Mouse (Mus musculus) liver, adult 10 weeks (tissue): ENCODE data around the gene Mrpl32. TPM values are rescaled to one million over a fixed set of nuclear protein-coding genes. Genes with fewer than 3 reads are reported as not detected.

Source experiments
- polyA plus RNA-seq: library from polyadenylated mRNA; stranded (reverse); fragments of 350-450 nt; fragmentation: Illumina TruSeq; extraction: RNeasy Lipid Tissue Mini Kit (QIAGEN cat#74804); gene quantifications from one replicate; pipeline ENCODE4 v1.2.3, GENCODE M21; 2014; ENCODE audit warnings: low read depth, low replicate concordance

Mrpl32 gene
- 113 TPM for polyA plus RNA-seq

DNA sequence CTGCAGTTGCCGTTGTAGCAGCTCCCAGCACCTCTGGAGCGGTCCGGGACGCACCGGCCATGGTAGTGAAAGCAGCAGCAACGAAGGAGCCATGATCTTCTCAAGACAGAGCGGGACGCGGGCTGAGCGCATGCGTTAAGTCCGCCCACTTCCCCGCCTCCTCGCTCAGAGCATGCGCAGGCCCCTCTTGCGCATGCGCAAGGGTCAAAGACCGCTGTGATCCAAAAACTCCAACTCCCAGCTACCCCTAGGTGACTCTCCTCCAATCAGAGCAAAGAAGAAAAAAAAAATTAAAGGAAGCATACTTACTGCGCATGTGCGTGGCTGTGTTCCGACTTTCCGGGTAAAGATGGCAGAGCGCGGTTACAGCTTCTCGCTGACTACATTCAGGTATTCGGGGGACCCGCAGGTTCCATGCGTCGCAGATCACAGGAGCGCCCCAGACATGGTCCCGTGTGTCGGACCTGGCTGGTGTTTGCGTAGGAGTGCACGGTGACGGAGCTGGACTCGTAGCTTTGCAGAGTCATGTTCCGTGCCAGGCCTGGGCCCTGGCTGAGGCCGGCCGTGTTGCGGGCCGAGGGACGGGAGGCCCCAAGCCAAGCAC lies at the start of gene Mrpl32, which contains the start of gene Psma2:
Gene Mrpl32 (minus strand): TSS at position 240 of the 604 bp plus-strand sequence.
Gene Psma2 (plus strand): TSS at position 315 of the 604 bp plus-strand sequence.

GRCm38 (mm10) chr13:14629726-14630641 lies 17.0 kb upstream of the Mrpl32 start, which contains the start of gene AW209491:
Gene AW209491, plus strand, starts transcription at chr13:14630154.

Other genes starting within 250 kb of the Mrpl32 start
- gene Hecw1, start 89.9 kb downstream of the Mrpl32 start, polyA plus RNA-seq = not detected
- 99.2 TPM for gene Psma2, start 75 bp upstream of the Mrpl32 start, polyA plus RNA-seq
- gene AW209491, start 17.0 kb upstream of the Mrpl32 start, polyA plus RNA-seq = 14.0 TPM